Mouse (Mus musculus): Measurements from ENCODE around the gene Sarnp.

- TF ChIP-seq POLR2A (IDR thresholded peaks at IDR 0.05; ENCODE audit: low read depth, low read length) (peak; percentile 58), CTCF (conservative IDR thresholded peaks at IDR 0.05; ENCODE audit: insufficient read depth, insufficient read length, low read depth, low read length) (0 out of 2 replicates have a peak, but pooled peaks have one; percentile 26)
Observed at GRCm38 (mm10) chr10:128923013-128923691, 106.0 kb downstream of the Sarnp start.

Measured in kidney, adult 2 months (tissue).